8 mouse cellular contexts compared by ENCODE assay signal in genomic region chr11:108424889-108425591, GRCm38 (mm10). TPM values are rescaled to one million over a fixed set of nuclear protein-coding genes. Genes with fewer than 3 reads are reported as not detected.
DNase-seq lines count a peak whose midpoint lies in the region; ATAC-seq and TF ChIP-seq lines count a peak whose summit lies in the region.

Gene Cep112 (plus strand): TSS chr11:108425192.

- H3K27ac ChIP-seq in hindbrain, embryonic 13.5 days = peak within 1 kb of the TSS; percentile 40; the same call in 1 of the 2 replicates

- no peak for TF ChIP-seq CTCF in Patski (IDR thresholded peaks at IDR 0.05)

- in situ Hi-C loops in Patski (cut with MboI; ENCODE audit: low pct_unique_long_range_greater_than_20kb) = loop anchor here (25.0 kb wide), 1 partner anchor 788 kb away; no protein-coding TSS in a partner anchor

- peak; percentile 96 for DNase-seq in Patski (ENCODE audit: low read depth, low spot score)
- DNase-seq in cerebellum, postnatal 14 days = peak; percentile 95 to 97
- DNase-seq in frontal cortex, postnatal 14 days (ENCODE audit: low spot score in 2 of 2) = peak; percentile 91 to 97
- DNase-seq in layer of hippocampus, postnatal 25 days (ENCODE audit: extremely low spot score in 1 of 2, low spot score in 1 of 2) = peak; percentile 78 to 83
- DNase-seq in lung, postnatal 25 days (ENCODE audit: low spot score) = peak; percentile 99
- peak; percentile 100 for DNase-seq in retina, embryonic 14.5 days (ENCODE audit: low spot score)
- peak; percentile 92 for DNase-seq in thymus, postnatal 4 days

- H3K36me3 ChIP-seq in hindbrain, embryonic 13.5 days = no peaks in the 10 kb centered on the region

- peak within 1 kb of the TSS; percentile 66 for H3K4me3 ChIP-seq in hindbrain, embryonic 13.5 days

- under 1% methylated on average over 61 of the region's 61 CpGs for WGBS in hindbrain, embryonic 13.5 days

- H3K4me2 ChIP-seq in hindbrain, embryonic 13.5 days = peak within 1 kb of the TSS; percentile 74

- CTCF ChIA-PET in Patski (lab: Charles Lee) = no interaction called here

- H3K9me3 ChIP-seq in hindbrain, embryonic 13.5 days = no peaks in the 10 kb centered on the region

- peaks cover 21% of the 10 kb centered on the region for H3K4me1 ChIP-seq in hindbrain, embryonic 13.5 days (replicated peaks)

- peak; percentile 96 for ATAC-seq in Patski
- peak; percentile 96 for ATAC-seq in hindbrain, embryonic 13.5 days (ENCODE audit: low FRiP score)

- peak within 1 kb of the TSS; percentile 73 for H3K9ac ChIP-seq in hindbrain, embryonic 13.5 days

- POLR2A ChIA-PET in Patski (lab: Charles Lee) = no interaction called here

- no peaks in the 10 kb centered on the region for H3K27me3 ChIP-seq in Patski
- H3K27me3 ChIP-seq in hindbrain, embryonic 13.5 days = peaks cover 11% of the 10 kb centered on the region

RNA-seq across cellular contexts. Expression of gene Cep112, which starts in this region (rescaled TPM):
- 9.7 TPM for polyA plus RNA-seq in Patski (2021)
- 11.2 and 12.0 TPM in 2 replicates for polyA plus RNA-seq in hindbrain, embryonic 13.5 days (2015; fragmentation: Nextera tagmentation; extraction: Ambion mirVana)
- total RNA-seq in layer of hippocampus, postnatal 25 days (2021) = 10 to 100 TPM; 12.5 to 18.1 TPM

Comparison
In these comparisons a context has a peak if more than half of its experiments do, and no peak if none do; other contexts are left out.
1. Peak in every context shown above with its lines: DNase-seq, ATAC-seq, H3K4me3 ChIP-seq and H3K27ac ChIP-seq.